Mouse (Mus musculus) liver, embryonic 15.5 days (tissue): Measurements from ENCODE around the gene Pom121. TPM values are rescaled to one million over a fixed set of nuclear protein-coding genes. Genes with fewer than 3 reads are reported as not detected.

Source experiments
- ATAC-seq: fragments of 200-750 bp; cut with Nextera tagmentation; 2 replicates; pipeline ENCODE4 v1.8.0; 2017; ENCODE audit warnings: moderate number of reproducible peaks, mild to moderate bottlenecking, moderate library complexity; ENCODE audit not compliant: insufficient read depth
- H3K27ac ChIP-seq: fragments of 300-500 bp; sonication (generic); replicated peaks from 2 replicates; pipeline ENCODE4 v1.5.1; 2015; ENCODE audit warnings: mild to moderate bottlenecking, inconsistent platforms
- H3K27me3 ChIP-seq: fragments of 300-500 bp; sonication (generic); 2 replicates; pipeline ENCODE4 v1.6.1; 2015; ENCODE audit warnings: mild to moderate bottlenecking, inconsistent platforms
- H3K36me3 ChIP-seq: fragments of 300-500 bp; sonication (generic); replicated peaks from 2 replicates; pipeline ENCODE4 v1.6.1; 2015; ENCODE audit warnings: moderate library complexity, mild to moderate bottlenecking, inconsistent platforms
- H3K4me1 ChIP-seq: fragments of 300-500 bp; sonication (generic); replicated peaks from 2 replicates; pipeline ENCODE4 v1.6.1; 2015; ENCODE audit warnings: inconsistent platforms
- H3K4me2 ChIP-seq: fragments of 300-500 bp; sonication (generic); 2 replicates; pipeline ENCODE4 v1.6.1; 2015; ENCODE audit warnings: moderate library complexity, mild to moderate bottlenecking, inconsistent platforms
- H3K4me3 ChIP-seq: fragments of 300-500 bp; sonication (generic); replicated peaks from 2 replicates; pipeline ENCODE4 v1.5.1; 2015; ENCODE audit warnings: mild to moderate bottlenecking, inconsistent platforms
- H3K9ac ChIP-seq: fragments of 300-500 bp; sonication (generic); 2 replicates; pipeline ENCODE4 v1.6.1; 2015; ENCODE audit warnings: moderate library complexity, mild to moderate bottlenecking, inconsistent platforms
- H3K9me3 ChIP-seq: fragments of 300-500 bp; sonication (generic); replicated peaks from 2 replicates; pipeline ENCODE4 v1.6.1; 2016; ENCODE audit warnings: inconsistent platforms
- WGBS: fragments of 180-500 bp; shearing (Covaris S2); methylation state at CpG from one replicate; pipeline ENCODE4 v1.1.7; 2015; ENCODE audit warnings: mixed read lengths; ENCODE audit not compliant: insufficient replicate concordance; 5-methylcytosine and 5-hydroxymethylcytosine counted together
- microRNA-seq: library from miRNA; unstranded; fragments of <30 nt; microRNA quantifications from one replicate; pipeline ENCODE4, GENCODE M21; 2016
- polyA plus RNA-seq: library from polyadenylated mRNA; unstranded; fragments of >200 nt; fragmentation: Nextera tagmentation; extraction: Ambion mirVana; gene quantifications from 2 replicates; pipeline ENCODE4 v1.2.1, GENCODE M21; 2015

Pom121 gene
- polyA plus RNA-seq, 1 experiment from 2014 or later = 5.5 TPM

- ATAC-seq = no peak
- no peaks in the 10 kb centered on the region; the same call in 1 of the 2 replicates for H3K27me3 ChIP-seq
- WGBS = 42% methylated on average over 4 of the region's 4 CpGs
- no peak overlapping the region for H3K9ac ChIP-seq
- H3K9me3 ChIP-seq = no peaks in the 10 kb centered on the region
- H3K4me2 ChIP-seq = no peak overlapping the region
- H3K4me1 ChIP-seq = no peaks in the 10 kb centered on the region
- no peak overlapping the region for H3K27ac ChIP-seq
- no peak overlapping the region for H3K4me3 ChIP-seq
- H3K36me3 ChIP-seq = no peaks in the 10 kb centered on the region
Observed at GRCm38 (mm10) chr5:135347511-135348011, 46.8 kb downstream of the Pom121 start.

- Histone ChIP-seq H3K4me2 (no peak overlapping the region), H3K9ac (no peak overlapping the region), H3K4me3 (no peak overlapping the region), H3K9me3 (no peaks in the 10 kb centered on the region), H3K27me3 (no peaks in the 10 kb centered on the region; the same call in 1 of the 2 replicates), H3K27ac (no peak overlapping the region), H3K4me1 (no peaks in the 10 kb centered on the region), H3K36me3 (no peaks in the 10 kb centered on the region)
- ATAC-seq = no peak
- 13% methylated on average over 1 of the region's 1 CpGs for WGBS
Observed at GRCm38 (mm10) chr5:135346430-135346829, 47.9 kb downstream of the Pom121 start.

- Histone ChIP-seq H3K27ac (no peak overlapping the region), H3K36me3 (no peaks in the 10 kb centered on the region), H3K4me2 (no peak overlapping the region), H3K9me3 (no peaks in the 10 kb centered on the region), H3K4me3 (no peak overlapping the region), H3K4me1 (no peaks in the 10 kb centered on the region), H3K27me3 (no peaks in the 10 kb centered on the region; the same call in 1 of the 2 replicates), H3K9ac (no peak overlapping the region)
- WGBS = 41% methylated on average over 7 of the region's 7 CpGs
- no peak for ATAC-seq
Observed at GRCm38 (mm10) chr5:135345989-135346388, 48.4 kb downstream of the Pom121 start.

DNA sequence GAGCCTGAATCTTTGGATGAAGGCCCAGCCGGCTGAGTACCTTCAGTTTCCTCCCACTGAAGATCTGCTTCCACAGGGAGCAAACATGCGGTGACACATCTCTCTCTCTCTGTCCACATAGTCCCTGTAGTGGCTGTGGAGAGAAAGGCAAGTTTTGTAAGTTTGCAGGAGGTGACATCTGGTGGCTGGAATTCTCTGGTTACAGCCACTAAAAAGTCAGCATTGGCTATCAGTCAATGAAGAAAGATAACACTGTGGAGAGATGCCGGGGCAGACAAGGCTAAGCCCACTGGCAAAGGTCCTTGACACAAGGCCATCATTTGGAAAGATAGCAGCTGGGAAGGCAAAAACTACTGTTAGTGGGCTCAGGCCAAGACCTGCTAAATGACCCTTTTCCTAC is 56.8 kb downstream of the Pom121 start:
- Histone ChIP-seq H3K9me3 (no peaks in the 10 kb centered on the region), H3K4me1 (no peaks in the 10 kb centered on the region), H3K36me3 (no peaks in the 10 kb centered on the region), H3K4me2 (no peak overlapping the region), H3K27ac (no peak overlapping the region), H3K9ac (no peak overlapping the region), H3K4me3 (no peak overlapping the region), H3K27me3 (no peaks in the 10 kb centered on the region)
- 38% methylated on average over 3 of the region's 3 CpGs for WGBS
- no peak for ATAC-seq

DNA sequence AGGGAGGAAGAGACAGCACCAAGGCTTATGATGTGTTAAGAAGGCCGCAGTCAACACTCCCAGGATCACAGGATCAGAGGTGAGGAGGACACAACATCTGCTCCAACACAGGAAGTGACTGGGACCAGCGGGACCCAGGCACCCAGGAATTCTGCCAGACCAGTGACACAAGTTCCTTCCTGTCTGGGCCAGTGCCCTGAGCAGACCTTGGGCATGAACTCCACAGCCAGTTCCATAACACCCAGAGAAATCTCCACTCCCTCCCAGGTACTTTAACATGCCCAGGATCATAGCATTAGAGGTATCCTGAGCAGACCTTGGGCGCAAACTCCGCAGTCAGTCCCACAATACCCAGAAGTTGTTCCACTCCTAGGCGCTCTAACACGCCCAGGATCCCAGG is 63.2 kb downstream of the Pom121 start:
- WGBS = 58% methylated on average over 6 of the region's 6 CpGs
- H3K4me2 ChIP-seq = no peak overlapping the region
- no peaks in the 10 kb centered on the region for H3K27me3 ChIP-seq
- no peaks in the 10 kb centered on the region for H3K4me1 ChIP-seq
- H3K9ac ChIP-seq = no peak overlapping the region
- no peak overlapping the region for H3K27ac ChIP-seq
- H3K36me3 ChIP-seq = no peaks in the 10 kb centered on the region
- no peak for ATAC-seq
- no peaks in the 10 kb centered on the region for H3K9me3 ChIP-seq
- no peak overlapping the region for H3K4me3 ChIP-seq

GRCm38 (mm10) chr5:135330201-135330600 is 64.1 kb downstream of the Pom121 start:
- 56% methylated on average over 5 of the region's 5 CpGs for WGBS
- H3K36me3 ChIP-seq = no peaks in the 10 kb centered on the region
- ATAC-seq = no peak
- H3K9ac ChIP-seq = no peak overlapping the region
- no peaks in the 10 kb centered on the region for H3K9me3 ChIP-seq
- no peak overlapping the region for H3K4me3 ChIP-seq
- H3K4me1 ChIP-seq = no peaks in the 10 kb centered on the region
- no peaks in the 10 kb centered on the region for H3K27me3 ChIP-seq
- H3K27ac ChIP-seq = no peak overlapping the region
- H3K4me2 ChIP-seq = no peak overlapping the region

GRCm38 (mm10) chr5:135329471-135329870 is 64.9 kb downstream of the Pom121 start:
- H3K27me3 ChIP-seq = no peaks in the 10 kb centered on the region
- 56% methylated on average over 4 of the region's 4 CpGs for WGBS
- no peak overlapping the region for H3K4me2 ChIP-seq
- H3K9me3 ChIP-seq = no peaks in the 10 kb centered on the region
- no peak overlapping the region for H3K4me3 ChIP-seq
- no peak overlapping the region for H3K27ac ChIP-seq
- ATAC-seq = no peak
- no peaks in the 10 kb centered on the region for H3K36me3 ChIP-seq
- H3K4me1 ChIP-seq = no peaks in the 10 kb centered on the region
- no peak overlapping the region for H3K9ac ChIP-seq

Small RNA genes within 50 kb of the gene (microRNA-seq; reads per million reads assigned to microRNA genes)
- gene Mir7033 = not detected

Other genes with a start within 250 kb of the Pom121 start
- 11.7 and 12.2 TPM in 2 replicates for gene Tbl2, start 244.9 kb downstream of the Pom121 start, polyA plus RNA-seq
- gene Bcl7b, start 226.3 kb downstream of the Pom121 start, polyA plus RNA-seq = 26.2 and 27.7 TPM in 2 replicates
- gene Baz1b, start 207.3 kb downstream of the Pom121 start, polyA plus RNA-seq = 18.2 and 20.1 TPM in 2 replicates
- gene Fzd9, start 143.3 kb downstream of the Pom121 start, polyA plus RNA-seq = 0.38 and 0.55 TPM in 2 replicates
- 0.09 TPM in 1 of 2 replicates, not detected in the other for gene Fkbp6, start 44.5 kb downstream of the Pom121 start, polyA plus RNA-seq
- gene Trim50, start 41.3 kb downstream of the Pom121 start, polyA plus RNA-seq = not detected in 2 replicates
- gene Nsun5, start 24.6 kb downstream of the Pom121 start, polyA plus RNA-seq = 16.1 and 16.4 TPM in 2 replicates
- 3.0 and 3.5 TPM in 2 replicates for gene Hip1, start 150.6 kb upstream of the Pom121 start, polyA plus RNA-seq
- gene Ccl26, start 169.0 kb upstream of the Pom121 start, polyA plus RNA-seq = not detected in 2 replicates
- gene Ccl24, start 178.5 kb upstream of the Pom121 start, polyA plus RNA-seq = 15.4 and 20.1 TPM in 2 replicates
- gene Rhbdd2, start 238.1 kb upstream of the Pom121 start, polyA plus RNA-seq = 9.1 and 9.4 TPM in 2 replicates